Mouse (Mus musculus): Measurements from ENCODE around the gene Als2.
A peak's percentile ranks its signal among the peaks of the same experiment; 100 is the strongest.

Als2 gene

GRCm38 (mm10) chr1:59236856-59237441, at the start of gene Als2:
TSS of gene Als2 (minus strand) at chr1:59237231.
- DNase-seq: peak; percentile 98

- DNase-seq: no peak
Observed at GRCm38 (mm10) chr1:59286316-59286850, 49.4 kb upstream of the Als2 start.

- DNase-seq: no peak
Observed at GRCm38 (mm10) chr1:59285880-59286279, 48.8 kb upstream of the Als2 start.

- no peak for DNase-seq
Observed at GRCm38 (mm10) chr1:59272189-59272588, 35.2 kb upstream of the Als2 start.

GRCm38 (mm10) chr1:59269951-59270689, 33.1 kb upstream of the Als2 start:
- DNase-seq: peak; percentile 9

GRCm38 (mm10) chr1:59269466-59269865, 32.4 kb upstream of the Als2 start:
- DNase-seq: no peak

GRCm38 (mm10) chr1:59268931-59269330, 31.9 kb upstream of the Als2 start:
- DNase-seq: no peak

- DNase-seq: no peak
Observed at GRCm38 (mm10) chr1:59257736-59258135, 20.7 kb upstream of the Als2 start.

- no peak for DNase-seq
Observed at GRCm38 (mm10) chr1:59256751-59257231, 19.8 kb upstream of the Als2 start, which contains the start of gene Cdk15. TSS of gene Cdk15 (plus strand) at chr1:59256906.

- no peak for DNase-seq
Observed at GRCm38 (mm10) chr1:59253301-59253909, 16.4 kb upstream of the Als2 start.

- DNase-seq: no peak
Observed at GRCm38 (mm10) chr1:59252762-59253161, 15.7 kb upstream of the Als2 start.

GRCm38 (mm10) chr1:59247602-59248001, 10.6 kb upstream of the Als2 start:
- DNase-seq: peak; percentile 16

GRCm38 (mm10) chr1:59243770-59244169, 6.7 kb upstream of the Als2 start:
- DNase-seq: no peak

GRCm38 (mm10) chr1:59237614-59238211, 682 bp upstream of the Als2 start:
- DNase-seq: peak; percentile 72

- DNase-seq: no peak
Observed at GRCm38 (mm10) chr1:59229187-59229586, 7.8 kb downstream of the Als2 start.

GRCm38 (mm10) chr1:59228552-59228951, 8.5 kb downstream of the Als2 start:
- no peak for DNase-seq

- DNase-seq: peak; percentile 17
Observed at GRCm38 (mm10) chr1:59222101-59222825, 14.8 kb downstream of the Als2 start.

- DNase-seq: no peak
Observed at GRCm38 (mm10) chr1:59221591-59221990, 15.4 kb downstream of the Als2 start.

- DNase-seq: no peak
Observed at GRCm38 (mm10) chr1:59220371-59220770, 16.7 kb downstream of the Als2 start.

GRCm38 (mm10) chr1:59215446-59215845, 21.6 kb downstream of the Als2 start:
- peak; percentile 17 for DNase-seq

- DNase-seq: no peak
Observed at GRCm38 (mm10) chr1:59212951-59213350, 24.1 kb downstream of the Als2 start.

- no peak for DNase-seq
Observed at GRCm38 (mm10) chr1:59212076-59212779, 24.8 kb downstream of the Als2 start.

Data from layer of hippocampus, adult 9-11 months (tissue).